Mouse (Mus musculus) thymus, postnatal 0 days (tissue): Measurements from ENCODE around the gene Arhgef1. TPM values are rescaled to one million over a fixed set of nuclear protein-coding genes. Genes with fewer than 3 reads are reported as not detected.

Source experiments
- DNase-seq: peaks from one replicate; pipeline ENCODE4 v3.0.0-alpha.2; 2015; ENCODE audit warnings: low spot score
- polyA plus RNA-seq: library from polyadenylated mRNA; unstranded; fragments of >200 nt; fragmentation: Nextera tagmentation; extraction: Ambion mirVana; gene quantifications from 2 replicates; pipeline ENCODE4 v1.2.1, GENCODE M21; 2015

Arhgef1 gene
- polyA plus RNA-seq, 1 experiment from 2014 or later, result 341 TPM

DNA sequence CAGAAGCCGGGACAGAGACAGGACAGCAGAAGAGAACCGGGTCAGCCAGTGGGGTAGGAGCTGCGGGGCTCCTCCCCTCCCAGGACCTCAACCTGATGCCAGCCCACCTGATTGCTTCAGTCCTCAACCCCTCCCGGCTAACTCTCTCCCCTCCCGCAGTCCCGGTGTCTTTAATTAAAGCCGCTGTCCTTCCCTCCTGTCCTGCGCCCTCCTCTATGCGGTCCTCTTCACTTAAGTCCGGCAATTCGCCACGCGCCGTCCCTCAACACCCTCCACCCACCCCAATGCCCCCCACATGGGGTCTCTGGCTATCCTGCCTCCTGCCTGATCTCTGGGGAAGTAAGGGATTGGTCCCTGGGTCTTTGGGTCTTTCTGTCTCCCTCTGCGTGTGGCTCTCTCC, 28.9 kb downstream of the Arhgef1 start:
- DNase-seq, result no peak

DNA sequence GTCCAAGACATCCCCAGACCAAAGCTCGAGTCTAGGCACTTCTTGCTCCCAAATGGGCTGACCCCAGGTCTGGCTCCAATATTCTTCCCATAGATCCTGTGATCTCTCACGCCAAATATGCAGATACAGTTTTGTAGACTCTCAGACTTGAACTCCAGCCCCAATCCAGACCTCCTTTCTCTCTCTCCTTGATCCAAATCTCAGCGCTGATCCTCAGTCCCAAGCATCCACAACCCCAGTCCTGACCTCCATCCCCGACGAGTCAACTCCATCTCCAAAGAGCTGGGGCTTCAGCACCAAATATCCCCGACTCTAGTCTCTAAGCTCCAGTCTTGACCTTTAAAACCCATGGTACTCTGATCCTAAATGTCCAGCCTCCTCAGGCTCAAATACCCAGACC, 40.9 kb downstream of the Arhgef1 start:
- DNase-seq, result no peak

DNA sequence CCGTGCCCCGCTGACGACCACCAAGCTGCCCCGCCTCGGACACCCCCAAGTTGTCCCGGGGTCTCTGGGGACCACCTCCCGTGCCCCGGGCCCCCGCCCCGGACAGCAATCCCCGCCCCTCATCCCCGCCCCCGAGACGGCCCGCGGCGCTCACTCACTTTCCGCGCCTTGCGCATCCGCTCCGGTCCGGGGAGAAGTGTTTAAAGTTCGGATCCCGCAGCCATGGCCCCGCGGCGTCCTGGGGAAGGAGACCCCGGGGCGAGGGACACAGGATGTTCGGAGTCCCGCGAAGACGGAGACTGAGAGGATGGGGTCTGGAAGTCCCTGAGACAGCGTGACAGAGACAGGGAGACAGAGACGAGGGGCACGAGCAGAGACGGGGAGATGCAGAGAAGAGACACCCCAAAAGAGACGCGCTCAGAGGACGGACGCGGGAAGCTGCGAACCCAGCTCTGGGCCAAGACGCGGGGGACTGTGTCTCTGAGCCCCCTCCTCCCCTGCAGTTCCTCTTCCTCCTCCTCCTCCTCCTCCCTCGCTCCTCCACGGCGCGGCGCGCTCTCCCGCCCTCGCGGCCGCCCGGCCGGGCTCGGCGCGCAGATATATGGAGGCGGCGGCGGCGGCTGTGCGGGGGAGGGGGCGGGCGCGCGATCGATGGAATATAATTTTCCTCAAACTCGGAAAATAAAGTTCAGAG, 41.7 kb downstream of the Arhgef1 start, which contains the start of gene Gm4881:
Gm4881 (minus strand) TSS at position 238 of the 694 bp plus-strand sequence.
- peak; percentile 20 for DNase-seq

DNA sequence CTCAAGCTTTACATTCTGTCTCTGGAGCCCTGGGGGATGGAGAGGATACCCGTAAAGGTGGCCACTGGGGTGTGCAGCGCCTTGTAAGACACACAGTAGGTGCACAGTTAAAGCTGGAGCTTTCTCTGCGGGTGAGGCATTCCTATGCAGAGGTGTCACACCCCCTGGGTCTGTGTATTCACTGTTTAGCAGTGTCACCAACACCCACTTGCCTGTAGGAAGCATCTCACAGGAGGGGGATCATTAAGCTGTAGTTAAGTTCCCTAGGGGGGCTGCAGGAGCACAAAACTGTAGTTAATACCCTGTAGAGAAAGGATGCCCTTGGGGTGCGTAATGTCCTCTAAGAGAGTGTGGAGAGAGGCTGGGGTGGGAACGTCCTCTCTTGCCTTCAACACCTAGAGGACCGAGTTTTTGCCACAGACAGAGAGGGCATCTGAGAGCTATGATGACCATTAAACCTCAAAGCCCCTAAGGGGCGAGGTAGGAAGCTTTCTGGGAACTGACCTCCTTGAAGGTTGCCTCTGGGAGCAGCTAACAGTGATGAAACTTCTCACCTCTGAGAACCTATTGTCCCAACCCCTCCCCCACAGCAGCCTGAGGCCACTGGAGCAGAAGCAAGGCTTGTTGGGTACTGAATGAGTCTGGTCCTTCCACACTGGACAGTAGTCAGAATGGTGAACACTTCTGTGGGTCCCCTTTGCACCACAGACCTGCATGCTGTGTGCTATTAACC, 44.8 kb downstream of the Arhgef1 start:
- no peak for DNase-seq

DNA sequence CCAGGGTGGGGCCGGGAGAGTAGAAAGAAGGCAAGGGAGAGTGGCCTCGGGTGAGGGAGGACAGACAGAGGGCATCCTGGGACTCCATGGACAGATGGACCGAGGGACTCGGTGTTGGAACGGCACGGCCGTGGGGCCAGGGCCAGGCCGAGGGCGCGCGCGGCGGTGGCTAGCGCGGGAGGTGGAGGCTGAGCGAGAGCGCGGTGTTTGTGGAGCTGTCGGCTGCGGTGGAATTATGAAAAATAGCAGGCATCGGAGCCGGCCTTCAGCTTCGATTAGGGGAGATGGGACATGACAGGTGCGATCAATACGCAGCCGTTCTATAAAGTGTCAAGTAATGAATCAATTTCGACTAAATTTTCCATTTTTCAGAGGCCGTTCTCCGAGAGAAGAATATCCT, 46.1 kb downstream of the Arhgef1 start:
- no peak for DNase-seq

DNA sequence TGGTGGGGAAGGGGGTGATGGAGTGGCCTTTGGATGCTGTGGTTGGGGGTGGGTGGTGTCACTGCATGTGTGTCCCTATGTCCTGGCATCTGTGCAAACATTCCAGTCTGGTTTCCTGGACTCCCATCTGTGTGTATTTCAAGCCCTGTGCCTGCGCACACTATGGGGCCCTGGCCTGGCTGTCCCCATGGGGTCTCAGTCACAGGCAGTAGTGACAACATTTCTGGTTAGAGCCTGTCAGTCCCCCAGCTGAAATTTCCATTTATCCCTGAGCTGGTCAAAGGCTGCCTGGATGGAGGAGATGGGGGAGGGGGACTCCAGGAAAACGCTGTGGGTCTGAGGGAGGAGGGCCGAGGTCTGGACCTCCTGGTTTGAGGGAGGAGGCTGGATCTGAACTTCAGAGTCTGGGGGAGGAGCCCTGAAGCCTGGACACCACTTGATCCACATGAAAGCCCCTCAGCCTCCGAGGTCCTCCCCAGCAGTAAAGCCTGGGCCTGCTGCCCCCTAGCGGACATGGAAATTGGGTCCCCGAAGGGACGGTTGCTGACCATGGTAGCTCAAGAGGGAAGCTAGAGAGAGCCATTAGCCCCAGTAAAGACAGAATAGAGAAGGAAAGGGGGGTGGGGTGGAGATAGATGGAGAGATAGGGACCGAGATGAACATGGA, 47.4 kb downstream of the Arhgef1 start:
- DNase-seq, result peak; percentile 73

DNA sequence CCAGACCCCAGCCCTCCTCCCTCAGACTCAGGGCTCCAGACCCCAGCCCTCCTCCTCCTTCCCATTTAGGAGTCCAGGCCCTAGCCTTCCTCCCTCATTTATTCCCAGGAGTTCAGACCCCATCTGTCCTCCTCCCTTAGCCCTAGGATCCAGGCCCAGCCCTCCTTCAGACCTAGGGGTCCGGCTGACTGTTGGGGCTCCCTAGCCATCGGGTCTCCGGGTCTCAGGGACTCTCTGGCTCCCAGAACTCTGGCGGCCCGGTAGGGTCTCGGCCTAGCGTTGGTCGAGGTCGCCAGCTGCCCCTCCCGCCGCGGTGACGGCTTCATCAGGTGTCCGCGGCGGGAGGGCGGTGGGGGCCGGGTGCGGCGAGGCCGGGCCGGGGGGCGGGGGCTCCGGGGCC, 51.3 kb downstream of the Arhgef1 start:
- no peak for DNase-seq

DNA sequence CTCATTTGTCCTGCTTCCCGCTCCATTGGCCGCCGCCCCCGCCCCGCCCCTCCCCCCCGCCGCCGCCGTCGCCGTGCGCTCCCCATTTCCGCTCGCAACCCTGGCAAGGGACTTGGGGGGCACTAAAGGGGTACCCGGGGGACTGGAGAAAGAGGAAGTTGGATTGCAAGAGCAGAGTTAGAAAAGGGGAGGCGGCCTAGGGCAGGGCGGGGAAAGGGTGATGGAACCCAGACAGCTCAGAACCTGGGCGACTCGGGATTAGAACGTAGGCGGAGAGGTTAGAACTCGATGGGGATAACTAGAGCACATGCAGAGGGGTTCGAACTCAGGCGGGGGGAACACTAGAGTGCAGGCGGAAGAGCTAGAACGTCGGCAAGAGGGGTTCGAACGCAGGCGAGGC, 51.7 kb downstream of the Arhgef1 start:
- DNase-seq, result peak; percentile 85

DNA sequence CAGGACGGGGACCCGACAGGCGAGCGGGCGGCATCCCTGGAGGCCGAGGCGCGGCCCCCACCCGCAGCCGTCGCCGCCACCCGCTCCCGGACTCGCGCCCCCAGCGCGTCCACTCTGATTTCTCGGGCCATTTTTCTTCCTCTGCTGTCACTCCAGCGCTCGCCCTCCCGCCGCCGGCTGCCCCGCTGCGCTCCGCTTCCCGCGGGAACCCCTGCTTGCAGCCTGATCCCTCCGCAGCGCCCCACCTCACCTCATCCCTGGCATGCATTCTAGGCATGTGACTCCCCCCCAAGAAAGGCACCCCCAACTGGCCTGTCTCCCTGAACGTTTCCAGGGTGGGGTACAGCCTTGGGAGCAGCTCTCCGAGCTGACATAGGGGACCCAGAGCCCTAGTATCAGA, 52.5 kb downstream of the Arhgef1 start:
- no peak for DNase-seq

DNA sequence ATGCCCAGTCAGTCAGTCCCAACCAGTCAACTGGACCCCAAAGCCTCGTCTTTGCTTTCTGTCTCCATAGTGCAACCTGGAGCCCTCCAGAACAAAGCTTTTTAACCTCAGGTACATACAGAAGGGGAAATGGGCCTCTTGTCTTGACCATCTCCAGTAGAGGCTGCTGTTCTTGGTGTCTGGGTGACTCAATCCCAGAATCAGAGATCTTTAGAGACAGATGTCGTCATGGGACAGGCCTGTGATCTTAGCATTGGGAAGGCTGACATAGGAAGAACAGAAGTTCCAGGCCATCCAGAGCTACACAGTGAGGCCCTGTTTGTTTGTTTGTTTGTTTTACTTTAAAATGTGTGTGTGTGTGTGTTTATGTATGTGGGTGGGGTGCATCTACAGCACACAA, 61.6 kb downstream of the Arhgef1 start:
- DNase-seq, result no peak

DNA sequence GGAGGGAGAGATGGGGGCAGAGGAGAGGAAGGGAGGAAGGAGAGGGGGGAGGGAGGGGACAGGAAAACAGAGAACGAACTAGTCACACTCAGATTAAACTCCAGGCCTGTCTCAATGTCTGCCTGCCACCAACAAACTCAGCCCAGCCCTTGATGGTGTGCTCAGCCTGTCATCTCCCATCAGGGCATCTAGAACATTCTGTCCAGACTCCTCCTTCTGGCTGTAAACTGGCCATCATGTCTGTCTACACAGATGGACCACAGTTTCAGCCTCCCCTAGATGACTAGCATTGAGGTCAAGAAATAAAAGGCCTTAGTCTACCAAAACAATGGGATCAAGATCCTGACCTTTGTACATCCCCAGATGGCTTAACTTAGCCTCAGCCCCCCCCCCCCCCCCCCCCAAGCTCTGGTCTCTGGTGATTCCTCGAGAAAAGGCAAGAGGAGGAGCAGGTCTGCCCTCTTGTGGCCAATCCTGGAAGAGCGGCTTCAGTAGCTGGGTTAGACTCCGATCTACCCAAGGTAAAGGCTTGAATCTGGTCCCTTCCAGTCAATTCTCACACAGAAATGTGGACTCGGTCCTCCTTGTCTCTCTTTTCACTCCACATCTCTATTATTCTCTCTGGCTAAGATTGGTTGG, 62.3 kb downstream of the Arhgef1 start:
- peak; percentile 80 for DNase-seq

DNA sequence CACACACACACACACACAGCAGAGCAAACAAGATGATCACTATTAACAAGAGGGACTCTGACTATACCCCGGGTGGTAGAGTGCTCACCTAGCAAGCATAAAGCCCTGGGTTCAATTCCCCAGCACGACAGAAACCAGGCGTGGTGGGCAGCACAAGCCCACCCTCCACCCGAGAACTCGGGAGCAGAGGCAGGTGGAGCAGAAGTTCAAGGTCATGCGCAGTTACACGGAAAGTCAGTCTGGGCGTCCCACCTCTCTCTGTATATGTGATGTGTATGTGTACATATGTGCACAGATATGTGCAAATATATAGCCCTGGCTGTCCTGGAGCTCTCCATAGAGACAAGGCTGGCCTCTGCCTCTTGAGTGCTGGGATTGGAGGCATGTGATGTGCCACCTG, 65.3 kb downstream of the Arhgef1 start:
- no peak for DNase-seq

DNA sequence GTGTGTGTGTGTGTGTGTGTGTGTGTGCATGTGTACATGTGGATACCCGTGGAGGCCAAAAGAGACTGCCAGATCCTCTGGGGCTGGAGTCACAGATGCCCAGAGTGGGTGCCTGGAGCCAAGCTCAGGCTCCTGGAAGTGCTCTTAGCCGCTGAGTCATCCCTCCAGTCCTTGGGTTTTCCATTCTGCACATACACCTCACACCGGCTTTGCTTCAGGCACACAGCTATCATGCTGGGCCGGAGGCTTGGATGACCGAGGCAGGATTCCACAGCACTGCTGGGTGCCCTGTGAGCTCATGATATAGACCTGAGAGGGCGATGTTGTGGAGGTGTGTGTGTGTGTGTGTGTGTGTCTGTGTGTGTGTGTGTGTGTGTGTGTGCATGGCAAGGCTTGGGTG, 65.8 kb downstream of the Arhgef1 start:
- DNase-seq, result no peak

DNA sequence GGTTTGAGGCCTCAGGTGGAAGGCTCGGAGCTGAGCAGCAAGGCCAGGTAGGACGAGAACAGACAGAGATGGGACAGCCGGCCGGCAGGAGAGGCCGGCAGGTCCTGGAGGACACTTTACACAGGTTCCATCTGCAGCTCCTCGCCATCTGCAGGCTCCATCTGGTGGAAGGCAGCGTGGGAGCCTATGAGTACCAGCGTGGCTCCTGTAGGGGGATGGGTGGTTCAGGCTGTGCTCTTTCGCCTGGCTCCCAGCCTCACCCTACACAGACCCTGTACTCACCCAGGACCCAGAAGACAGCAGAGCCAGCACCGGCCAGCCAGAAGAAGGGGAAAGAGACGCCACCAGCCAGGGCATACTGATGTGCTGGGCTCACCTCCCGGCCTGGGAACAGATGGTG, 67.1 kb downstream of the Arhgef1 start:
- DNase-seq, result no peak

DNA sequence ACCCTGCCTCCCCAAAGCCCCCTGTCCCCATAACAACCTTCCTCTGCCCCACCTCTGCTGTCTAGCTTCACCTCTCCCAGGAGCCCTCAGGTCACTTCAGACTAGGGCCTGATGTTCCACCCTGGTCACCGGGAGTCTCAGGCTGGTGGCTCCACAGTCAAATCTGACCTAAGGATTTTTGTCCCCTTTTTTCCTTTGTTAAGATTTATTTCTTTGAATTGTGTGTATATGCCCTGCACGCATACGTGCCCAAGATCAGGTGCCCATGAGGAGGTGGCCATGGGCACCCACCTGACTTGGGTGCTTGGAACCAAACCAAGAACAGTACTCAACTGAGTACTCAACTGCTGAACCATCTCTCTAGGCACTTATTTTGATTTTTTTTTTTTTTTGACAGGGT, 67.6 kb downstream of the Arhgef1 start:
- no peak for DNase-seq

DNA sequence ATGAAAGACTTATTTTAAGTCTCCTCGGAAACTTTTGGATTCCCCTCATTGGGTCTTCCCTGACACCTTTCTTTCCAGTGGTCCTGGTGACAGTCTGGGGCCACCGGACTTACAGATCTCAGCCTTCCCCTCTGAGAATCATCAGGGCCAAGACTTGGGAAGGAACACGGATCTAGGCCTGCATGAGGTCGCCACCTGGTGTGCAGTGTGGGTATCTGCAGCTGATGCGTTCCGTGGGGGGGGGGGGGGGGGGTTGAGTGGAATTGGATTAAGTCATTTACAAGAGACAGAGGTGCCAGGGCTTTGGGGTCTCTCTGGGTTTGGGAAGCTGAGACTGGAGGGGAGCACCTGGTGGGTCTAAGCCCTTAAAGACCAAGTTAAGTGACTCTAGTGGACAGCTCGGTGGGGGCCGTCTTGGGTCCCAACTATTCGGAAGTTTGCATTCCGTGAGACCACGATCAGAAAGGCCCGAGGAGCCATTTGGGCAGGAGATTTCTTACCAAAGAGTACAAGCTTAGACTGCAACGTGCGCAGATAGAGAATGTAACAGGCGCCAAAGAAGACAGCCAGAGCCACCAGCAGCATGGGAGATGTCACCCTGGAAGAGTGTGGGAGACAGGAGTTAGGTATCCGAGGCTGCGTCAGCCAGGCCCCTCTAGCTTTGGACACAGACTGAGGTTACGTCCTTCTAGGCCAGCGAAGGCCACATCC, 68.7 kb downstream of the Arhgef1 start:
- peak; percentile 58 for DNase-seq

DNA sequence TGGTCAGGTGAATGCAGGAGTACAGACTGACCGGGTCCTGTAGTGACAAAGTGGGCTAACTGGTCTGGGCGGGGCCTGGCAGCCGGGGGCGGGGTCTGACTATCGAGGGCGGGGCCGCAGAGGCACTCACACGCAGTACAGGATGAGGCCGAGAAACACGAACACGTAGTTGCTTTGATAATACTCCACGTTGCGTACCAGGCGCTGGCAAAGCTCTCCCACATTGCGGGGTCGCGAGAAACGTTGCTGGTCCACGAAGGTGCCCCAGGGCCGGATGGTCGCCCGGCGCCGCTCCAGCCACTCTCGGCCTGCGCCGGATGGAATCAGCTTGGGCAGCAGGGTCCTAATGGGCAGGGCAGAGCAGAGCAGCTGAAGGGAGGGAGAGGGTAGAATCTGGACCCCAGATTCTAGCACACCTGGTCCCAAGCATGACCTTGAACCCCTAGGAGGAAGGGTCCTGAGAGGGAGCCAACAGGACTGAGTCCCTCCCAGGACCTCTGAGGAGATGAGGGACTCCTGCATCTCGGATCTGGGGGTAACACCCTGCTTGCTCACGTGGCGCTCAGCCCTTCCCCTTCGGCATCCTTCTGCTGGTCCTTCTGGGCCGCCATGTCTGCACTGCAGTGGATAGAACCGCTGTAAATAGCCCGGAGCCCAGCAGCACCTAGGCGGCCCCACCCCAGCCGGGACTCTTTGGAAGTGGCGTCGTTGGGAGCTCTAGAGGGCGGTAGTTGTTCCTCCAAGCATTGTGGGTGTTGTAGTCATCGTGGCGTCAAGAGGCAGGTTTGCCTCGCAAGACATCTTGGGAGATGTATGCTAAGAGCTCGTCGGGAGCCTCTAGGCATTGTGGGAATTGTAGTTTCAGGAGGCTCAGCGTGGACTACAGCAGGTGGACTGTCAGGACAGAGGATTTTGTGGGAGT, 69.5 kb downstream of the Arhgef1 start, which contains the start of gene Rabac1:
Rabac1 (minus strand) TSS at position 783 of the 922 bp plus-strand sequence.
- DNase-seq, result peak; percentile 94

DNA sequence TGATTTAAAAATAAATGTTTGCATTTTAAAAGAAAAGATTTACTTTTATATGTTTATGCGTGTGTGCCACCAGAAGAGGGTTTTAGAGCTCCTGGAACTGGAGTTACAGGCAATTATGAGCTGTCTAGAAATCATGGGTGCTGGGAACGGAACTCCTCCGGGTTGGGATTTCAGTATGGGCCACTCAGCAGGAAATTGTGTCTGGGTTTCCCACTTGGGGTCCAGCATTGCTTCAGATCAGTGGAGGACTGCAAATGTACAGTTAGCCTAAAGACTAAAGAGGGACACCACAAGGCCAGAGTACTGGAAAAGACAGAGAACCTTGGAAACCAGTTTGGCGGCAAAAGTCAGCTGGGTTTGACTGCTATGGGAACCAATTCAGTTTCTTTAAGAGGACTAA, 70.5 kb downstream of the Arhgef1 start:
- DNase-seq, result no peak

DNA sequence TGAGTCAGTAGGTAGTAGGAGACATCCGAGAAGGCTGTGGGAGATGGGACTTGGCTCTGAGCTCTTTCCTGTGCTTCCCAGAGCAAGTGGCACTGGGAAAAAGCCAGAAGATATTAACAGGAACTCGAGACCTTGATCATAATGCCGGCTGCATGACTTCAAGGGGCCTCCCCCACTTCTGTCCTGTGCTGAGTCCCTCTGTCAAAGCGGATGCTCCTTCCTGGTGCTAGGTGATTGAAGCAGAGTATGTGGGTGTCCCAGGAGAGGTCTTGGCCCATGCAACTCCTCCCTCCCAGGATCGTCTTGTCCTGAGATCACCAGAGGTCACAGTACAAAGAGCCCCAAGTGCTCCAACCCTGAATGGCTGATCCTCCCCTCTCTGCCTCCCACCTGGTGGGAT, 71.2 kb downstream of the Arhgef1 start:
- no peak for DNase-seq
